In the genomic region with DNA sequence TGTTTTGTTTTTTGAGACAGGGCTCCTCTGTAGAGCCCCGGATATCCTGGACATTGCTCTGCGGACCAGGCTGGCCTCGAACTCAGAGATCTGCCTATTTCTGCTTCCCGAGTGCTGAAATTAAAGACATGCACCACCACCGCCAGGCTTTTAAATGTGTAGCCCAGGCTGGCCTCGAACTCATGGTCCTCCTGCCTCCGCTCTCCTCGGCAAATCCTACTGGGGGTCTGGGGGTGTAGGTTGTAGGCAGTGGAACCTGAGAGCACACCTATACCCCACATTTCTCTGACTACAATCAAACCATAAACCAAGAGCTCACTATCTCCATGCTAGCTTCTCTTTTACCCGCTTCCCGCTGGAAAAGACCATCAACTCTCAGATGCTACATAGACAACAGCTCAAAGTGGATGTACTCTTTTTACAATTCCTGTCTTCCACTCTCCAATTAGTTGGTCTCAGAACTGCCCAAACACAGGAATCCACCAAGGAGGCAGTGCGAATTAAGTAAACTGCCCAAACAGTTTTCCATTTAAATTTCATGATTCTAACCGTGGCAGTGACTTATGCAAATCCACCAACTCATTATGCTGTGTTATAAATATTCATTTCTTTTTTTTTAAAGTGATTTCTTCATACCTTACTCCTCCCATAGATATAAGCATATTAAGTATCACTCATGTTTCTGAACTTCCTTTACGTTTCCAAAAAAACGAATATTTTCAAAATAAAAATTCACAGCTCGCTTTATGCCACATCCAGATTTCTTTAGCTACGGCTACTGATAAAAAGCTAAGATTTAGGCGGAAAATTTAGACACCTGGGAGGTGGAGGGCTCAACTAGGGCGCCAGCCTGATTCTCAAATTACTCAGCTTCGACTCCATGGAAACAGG, we compare ENCODE assay signal across 8 mouse cellular contexts. TPM values are rescaled to one million over a fixed set of nuclear protein-coding genes. Genes with fewer than 3 reads are reported as not detected.
DNase-seq lines count a peak whose midpoint lies in the region; ATAC-seq and TF ChIP-seq lines count a peak whose summit lies in the region.

No protein-coding gene starts in this region.

- H3K4me1 ChIP-seq in heart, embryonic 12.5 days (replicated peaks), result peaks cover 26% of the 10 kb centered on the region
- peaks cover 43% of the 10 kb centered on the region for H3K4me1 ChIP-seq in G1E (ENCODE audit: insufficient read depth, low read depth, low read length)
- H3K4me1 ChIP-seq in heart, embryonic 16.5 days (ENCODE audit: control insufficient read depth, insufficient read depth, low read length), result peaks cover 19% of the 10 kb centered on the region
- H3K4me1 ChIP-seq in midbrain, embryonic 10.5 days, result peaks cover 46% of the 10 kb centered on the region

- no peak for TF ChIP-seq CTCF in G1E (IDR thresholded peaks at IDR 0.05; ENCODE audit: low read depth, low read length)

- H3K27ac ChIP-seq in heart, embryonic 12.5 days (ENCODE audit: poor library complexity, severe bottlenecking), result peak overlapping the region; percentile 80; the same call in 1 of the 2 replicates
- H3K27ac ChIP-seq in heart, embryonic 16.5 days (ENCODE audit: low read length), result peak overlapping the region; percentile 86
- peak overlapping the region; percentile 94 for H3K27ac ChIP-seq in midbrain, embryonic 10.5 days (replicated peaks)

- no peak for ATAC-seq in heart, embryonic 12.5 days (ENCODE audit: insufficient number of reproducible peaks, low FRiP score)
- no peak for ATAC-seq in G1E (ENCODE audit: extremely low read depth, insufficient number of reproducible peaks, low FRiP score, poor library complexity, severe bottlenecking)
- ATAC-seq in heart, embryonic 16.5 days (replicated peaks; ENCODE audit: extremely low read depth, insufficient read depth, low FRiP score), result no peak

- peak overlapping the region; percentile 65 for H3K4me3 ChIP-seq in heart, embryonic 12.5 days
- H3K4me3 ChIP-seq in G1E (ENCODE audit: low read depth, low read length), result peak overlapping the region; percentile 87
- H3K4me3 ChIP-seq in heart, embryonic 16.5 days (ENCODE audit: low read length), result peak overlapping the region; percentile 80
- peak overlapping the region; percentile 85 for H3K4me3 ChIP-seq in midbrain, embryonic 10.5 days

- no peak for DNase-seq in heart, adult 8-10 months (ENCODE audit: low spot score)
- DNase-seq in G1E (ENCODE audit: low spot score), result no peak
- DNase-seq in midbrain, embryonic 10.5 days (ENCODE audit: low spot score), result no peak
- DNase-seq in adrenal gland, postnatal 25 days, result no peak
- no peak for DNase-seq in spleen, postnatal 36 days (ENCODE audit: low spot score in 2 of 2)
- DNase-seq in embryo, embryonic 10 days (ENCODE audit: low spot score), result no peak

- WGBS in heart, embryonic 12.5 days, result 43% methylated on average over 19 of the region's 19 CpGs
- 40% methylated on average over 19 of the region's 19 CpGs for WGBS in heart, embryonic 16.5 days
- WGBS in midbrain, embryonic 10.5 days, result 47% methylated on average over 19 of the region's 19 CpGs

- H3K36me3 ChIP-seq in heart, embryonic 12.5 days, result peaks cover 8% of the 10 kb centered on the region
- H3K36me3 ChIP-seq in G1E (replicated peaks), result peaks cover 34% of the 10 kb centered on the region
- H3K36me3 ChIP-seq in heart, embryonic 16.5 days (ENCODE audit: control insufficient read depth, insufficient read depth), result no peaks in the 10 kb centered on the region
- H3K36me3 ChIP-seq in midbrain, embryonic 10.5 days, result peaks cover 15% of the 10 kb centered on the region

- H3K4me2 ChIP-seq in heart, embryonic 12.5 days, result peak overlapping the region; percentile 97
- H3K4me2 ChIP-seq in heart, embryonic 16.5 days (ENCODE audit: low read depth, low read length), result peak overlapping the region; percentile 87

- H3K9ac ChIP-seq in heart, embryonic 12.5 days, result peak overlapping the region; percentile 80
- H3K9ac ChIP-seq in heart, embryonic 16.5 days (ENCODE audit: low read length), result peak overlapping the region; percentile 89

- no peaks in the 10 kb centered on the region for H3K9me3 ChIP-seq in heart, embryonic 12.5 days (replicated peaks)
- H3K9me3 ChIP-seq in G1E (replicated peaks), result no peaks in the 10 kb centered on the region
- H3K9me3 ChIP-seq in heart, embryonic 16.5 days (replicated peaks; ENCODE audit: control insufficient read depth, low read length), result no peaks in the 10 kb centered on the region
- no peaks in the 10 kb centered on the region for H3K9me3 ChIP-seq in midbrain, embryonic 10.5 days (replicated peaks)

- no peaks in the 10 kb centered on the region for H3K27me3 ChIP-seq in heart, embryonic 12.5 days (replicated peaks)
- H3K27me3 ChIP-seq in G1E (ENCODE audit: insufficient read depth, low read length), result no peaks in the 10 kb centered on the region
- no peaks in the 10 kb centered on the region for H3K27me3 ChIP-seq in heart, embryonic 16.5 days (ENCODE audit: control insufficient read depth, insufficient read depth, low read length)
- no peaks in the 10 kb centered on the region for H3K27me3 ChIP-seq in midbrain, embryonic 10.5 days (ENCODE audit: low read depth, poor library complexity, severe bottlenecking)

RNA-seq across cellular contexts. Expression of a gene that starts 0.9 kb away (rescaled TPM):
- polyA plus RNA-seq in heart, embryonic 12.5 days (2016; fragmentation: Nextera tagmentation; extraction: Ambion mirVana), result 17.2 and 17.7 TPM in 2 replicates
- 10 to 100 TPM in 3 of 4 experiments, 1 to 10 TPM in 1; 9.5 to 12.4 (median 11.0) TPM for total RNA-seq in heart, adult 8-10 months (2022)
- total RNA-seq in G1E (2014; fragmentation: Nextera tagmentation) (18.4 and 19.9 TPM in 2 replicates), G1E (2017) (15.5 and 21.0 TPM in 2 replicates)
- 2.4 and 3.2 TPM in 2 replicates for polyA plus RNA-seq in G1E (2012)
- 6.5 and 6.8 TPM in 2 replicates for polyA plus RNA-seq in heart, embryonic 16.5 days (2015; fragmentation: Nextera tagmentation; extraction: Ambion mirVana)
- polyA plus RNA-seq in midbrain, embryonic 10.5 days (2016; fragmentation: Nextera tagmentation; extraction: Ambion mirVana), result 12.8 and 14.5 TPM in 2 replicates
- total RNA-seq in adrenal gland, postnatal 25 days (2021), result 35.6 and 37.9 TPM in 2 replicates
